In the genomic region with DNA sequence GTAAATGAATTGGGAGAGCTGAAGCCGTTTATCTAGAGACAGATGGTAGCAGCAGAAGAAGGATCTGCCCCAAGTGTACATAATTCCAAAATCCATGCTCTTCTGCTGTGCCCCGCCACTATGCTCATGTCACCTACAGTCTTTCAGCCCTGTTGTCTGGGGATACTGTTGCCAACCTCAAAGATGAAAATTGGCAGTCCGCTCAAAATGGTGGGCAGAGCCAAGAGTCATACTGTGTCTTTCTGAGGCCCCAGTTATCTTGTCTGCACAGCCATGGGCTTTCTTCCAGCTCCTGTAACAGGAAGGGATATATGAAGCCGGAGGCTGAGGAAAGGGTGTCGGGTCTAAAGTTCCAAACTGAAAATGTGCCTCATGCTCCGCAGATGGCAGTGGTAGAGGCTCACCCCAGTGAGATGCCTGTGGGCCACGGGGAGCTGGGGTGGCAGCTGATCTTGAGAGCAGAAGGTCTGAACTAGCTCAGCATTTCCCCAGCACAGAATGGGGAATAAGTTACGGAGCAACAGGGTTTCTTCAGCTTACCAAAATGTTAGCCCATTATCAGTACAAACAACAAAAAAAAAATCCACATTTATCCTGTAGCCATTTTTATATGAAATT, we compare ENCODE assay signal across 10 mouse cellular contexts.
A peak's percentile ranks its signal among the peaks of the same experiment; 100 is the strongest.
DNase-seq lines count a peak whose midpoint lies in the region; ATAC-seq lines count a peak whose summit lies in the region.
"Had no signal": no experiment of that assay in that cellular context is flagged by ENCODE, and none has a peak within 500 bp of the region (broad histone marks: within the 10 kb centered on the region; RNA-seq: fewer than 3 reads in every experiment).

No protein-coding gene starts in this region.

- no peak overlapping the region for H3K4me3 ChIP-seq in hindbrain, embryonic 14.5 days (replicated peaks; ENCODE audit: low read length)
- H3K4me3 ChIP-seq in hindbrain, embryonic 13.5 days, result no peak overlapping the region
- H3K4me3 ChIP-seq in kidney, embryonic 14.5 days (ENCODE audit: low read length), result no peak overlapping the region
- H3K4me3 ChIP-seq: liver, embryonic 12.5 days; neural tube, embryonic 12.5 days had no signal

- H3K27ac ChIP-seq in hindbrain, embryonic 14.5 days, result no peak overlapping the region
- H3K27ac ChIP-seq in hindbrain, embryonic 13.5 days, result no peak overlapping the region
- H3K27ac ChIP-seq in kidney, embryonic 14.5 days (ENCODE audit: low read depth, low read length), result no peak overlapping the region
- H3K27ac ChIP-seq: liver, embryonic 12.5 days; neural tube, embryonic 12.5 days had no signal

- peak; percentile 43 for DNase-seq in hindbrain, embryonic 14.5 days (ENCODE audit: low spot score)
- DNase-seq in cerebellum, postnatal 14 days, result peak; percentile 85 to 95
- peak; percentile 24 to 37 for DNase-seq in layer of hippocampus, postnatal 10 days (ENCODE audit: low spot score in 2 of 2)
- DNase-seq in right cerebral cortex, postnatal 4 days, result no peak
- DNase-seq: right cerebral cortex, postnatal 25 days had no signal

- 76% methylated on average over 8 of the region's 8 CpGs for WGBS in hindbrain, embryonic 14.5 days
- WGBS in hindbrain, embryonic 13.5 days, result 87% methylated on average over 8 of the region's 8 CpGs
- WGBS in kidney, embryonic 14.5 days, result 84% methylated on average over 8 of the region's 8 CpGs

- H3K9ac ChIP-seq in hindbrain, embryonic 14.5 days, result no peak overlapping the region
- no peak overlapping the region for H3K9ac ChIP-seq in hindbrain, embryonic 13.5 days
- H3K9ac ChIP-seq in kidney, embryonic 14.5 days (ENCODE audit: low read depth, low read length), result no peak overlapping the region
- H3K9ac ChIP-seq: liver, embryonic 12.5 days; neural tube, embryonic 12.5 days had no signal

- no peak overlapping the region for H3K4me2 ChIP-seq in hindbrain, embryonic 14.5 days (replicated peaks)
- H3K4me2 ChIP-seq in hindbrain, embryonic 13.5 days, result no peak overlapping the region
- H3K4me2 ChIP-seq in kidney, embryonic 14.5 days (replicated peaks; ENCODE audit: low read depth, low read length), result no peak overlapping the region
- H3K4me2 ChIP-seq: liver, embryonic 12.5 days; neural tube, embryonic 12.5 days had no signal

- no peaks in the 10 kb centered on the region for H3K9me3 ChIP-seq in hindbrain, embryonic 14.5 days (ENCODE audit: control insufficient read depth, low read length)
- no peaks in the 10 kb centered on the region for H3K9me3 ChIP-seq in hindbrain, embryonic 13.5 days
- H3K9me3 ChIP-seq in kidney, embryonic 14.5 days (ENCODE audit: control insufficient read depth, low read length), result no peaks in the 10 kb centered on the region
- H3K9me3 ChIP-seq: liver, embryonic 12.5 days; neural tube, embryonic 12.5 days had no signal

- no peaks in the 10 kb centered on the region for H3K4me1 ChIP-seq in hindbrain, embryonic 14.5 days (replicated peaks; ENCODE audit: control insufficient read depth, insufficient read depth, low read length)
- no peaks in the 10 kb centered on the region for H3K4me1 ChIP-seq in hindbrain, embryonic 13.5 days (replicated peaks)
- no peaks in the 10 kb centered on the region for H3K4me1 ChIP-seq in kidney, embryonic 14.5 days (ENCODE audit: control insufficient read depth, insufficient read depth, low read length)
- H3K4me1 ChIP-seq: liver, embryonic 12.5 days; neural tube, embryonic 12.5 days had no signal

- ATAC-seq in hindbrain, embryonic 14.5 days (ENCODE audit: low FRiP score), result no peak
- ATAC-seq in hindbrain, embryonic 13.5 days (ENCODE audit: low FRiP score), result no peak
- ATAC-seq in cerebellum, adult (ENCODE audit: insufficient number of reproducible peaks, low FRiP score, low TSS enrichment), result peak; percentile 96
- ATAC-seq in kidney, embryonic 14.5 days (ENCODE audit: low FRiP score, low TSS enrichment), result no peak
- ATAC-seq: liver, embryonic 12.5 days had no signal

- H3K36me3 ChIP-seq in hindbrain, embryonic 14.5 days (replicated peaks; ENCODE audit: control insufficient read depth, insufficient read depth), result no peaks in the 10 kb centered on the region
- H3K36me3 ChIP-seq in hindbrain, embryonic 13.5 days, result no peaks in the 10 kb centered on the region
- no peaks in the 10 kb centered on the region for H3K36me3 ChIP-seq in kidney, embryonic 14.5 days (ENCODE audit: control insufficient read depth, insufficient read depth, low read length)
- H3K36me3 ChIP-seq: liver, embryonic 12.5 days; neural tube, embryonic 12.5 days had no signal

- H3K27me3 ChIP-seq in hindbrain, embryonic 14.5 days (ENCODE audit: control insufficient read depth, insufficient read depth, low read length), result no peaks in the 10 kb centered on the region
- no peaks in the 10 kb centered on the region for H3K27me3 ChIP-seq in hindbrain, embryonic 13.5 days
- H3K27me3 ChIP-seq in kidney, embryonic 14.5 days (ENCODE audit: control insufficient read depth, insufficient read depth, low read length), result no peaks in the 10 kb centered on the region
- H3K27me3 ChIP-seq: liver, embryonic 12.5 days; neural tube, embryonic 12.5 days had no signal
